ENCODE assay signal across 24 mouse cellular contexts in genomic region chr13:33028550-33028949, GRCm38 (mm10). TPM values are rescaled to one million over a fixed set of nuclear protein-coding genes. Genes with fewer than 3 reads are reported as not detected.
DNase-seq lines count a peak whose midpoint lies in the region; ATAC-seq lines count a peak whose summit lies in the region.
"Had no signal": no experiment of that assay in that cellular context is flagged by ENCODE, and none has a peak within 500 bp of the region (broad histone marks: within the 10 kb centered on the region; RNA-seq: fewer than 3 reads in every experiment).

No protein-coding gene starts in this region.

- H3K36me3 ChIP-seq in kidney, embryonic 15.5 days = no peaks in the 10 kb centered on the region
- H3K36me3 ChIP-seq: hindbrain, embryonic 10.5 days; neural tube, embryonic 13.5 days had no signal

- 64% methylated on average over 2 of the region's 2 CpGs for WGBS in kidney, embryonic 15.5 days

- ATAC-seq in erythroblast, adult 5-6 weeks (replicated peaks; ENCODE audit: low FRiP score, poor library complexity, severe bottlenecking) = 0 out of 2 replicates have a peak, but pooled peaks have one; percentile 24
- ATAC-seq in kidney, embryonic 15.5 days (replicated peaks; ENCODE audit: low FRiP score) = no peak
- ATAC-seq: activated CD4-positive, CD25-positive, alpha-beta regulatory T cell, adult 4 months; forebrain, postnatal 0 days had no signal

- no peaks in the 10 kb centered on the region for H3K4me1 ChIP-seq in kidney, embryonic 15.5 days
- H3K4me1 ChIP-seq: hindbrain, embryonic 10.5 days; neural tube, embryonic 13.5 days had no signal

- peak; percentile 72 for DNase-seq in adrenal gland, adult 8-10 months
- DNase-seq in adrenal gland, postnatal 10 days = no peak
- DNase-seq in ovary, adult 18-20 months (ENCODE audit: low spot score) = peak; percentile 44
- no peak for DNase-seq in ovary, postnatal 14 days (ENCODE audit: low spot score)
- DNase-seq in spleen, postnatal 4 days (ENCODE audit: low spot score in 2 of 2) = no peak
- no peak for DNase-seq in gastrocnemius, adult 8-10 months (ENCODE audit: low spot score in 2 of 2)
- DNase-seq: B cell, adult 2 months; cerebellum, adult 9-10 months; forebrain, postnatal 0 days; gastrocnemius, adult 2 months; left cerebral cortex, postnatal 4 days; lung, postnatal 10 days had no signal

- no peak overlapping the region for H3K9ac ChIP-seq in kidney, embryonic 15.5 days
- H3K9ac ChIP-seq: forebrain, postnatal 0 days; neural tube, embryonic 13.5 days had no signal

- no peaks in the 10 kb centered on the region for H3K9me3 ChIP-seq in kidney, embryonic 15.5 days (replicated peaks)
- H3K9me3 ChIP-seq: hindbrain, embryonic 10.5 days; neural tube, embryonic 13.5 days had no signal

- no peak overlapping the region for H3K4me2 ChIP-seq in kidney, embryonic 15.5 days
- H3K4me2 ChIP-seq: liver, embryonic 11.5 days; neural tube, embryonic 13.5 days had no signal

- H3K27me3 ChIP-seq in kidney, embryonic 15.5 days = no peaks in the 10 kb centered on the region
- H3K27me3 ChIP-seq: neural tube, embryonic 13.5 days had no signal

- H3K4me3 ChIP-seq in kidney, embryonic 15.5 days (replicated peaks) = no peak overlapping the region
- H3K4me3 ChIP-seq: erythroblast, embryonic 14.5 days; gastrocnemius, adult 2 months; hindbrain, embryonic 10.5 days; neural tube, embryonic 13.5 days had no signal

- no peak overlapping the region for H3K27ac ChIP-seq in kidney, embryonic 15.5 days
- H3K27ac ChIP-seq: gastrocnemius, adult 2 months; hindbrain, embryonic 10.5 days; kidney, postnatal 0 days; neural tube, embryonic 13.5 days had no signal

RNA-seq across cellular contexts. Expression of gene Serpinb9b, which starts 1.3 kb away (rescaled TPM):
- under 1 TPM in 3 of 4 experiments, not detected in 1; 0.15 to 0.41 (median 0.28) TPM for total RNA-seq in adrenal gland, adult 8-10 months (2022)
- total RNA-seq in adrenal gland, postnatal 10 days (2021) = not detected
- total RNA-seq in erythroblast, adult 5-6 weeks (2015; ENCODE audit: low replicate concordance) = 0.63 TPM in 1 of 2 replicates, not detected in the other
- total RNA-seq in erythroblast, adult 5-6 weeks (2017; ENCODE audit: low replicate concordance) = not detected in 2 replicates
- polyA plus RNA-seq in kidney, embryonic 15.5 days (2015; fragmentation: Nextera tagmentation; extraction: Ambion mirVana) = 0.14 TPM in 1 of 2 replicates, not detected in the other
- total RNA-seq in gastrocnemius, adult 8-10 months (2022) = not detected
- total RNA-seq: gastrocnemius, adult 2 months; layer of hippocampus, postnatal 14 days had no signal
- polyA plus RNA-seq: erythroblast, embryonic 14.5 days; liver, embryonic 11.5 days; small intestine, adult 2 months; stomach, embryonic 14.5 days had no signal

RNA-seq across cellular contexts. Expression of gene Serpinb9, which starts 25.5 kb away (rescaled TPM):
- total RNA-seq in adrenal gland, adult 8-10 months (2022) = 10 to 100 TPM; 16.8 to 24.1 (median 22.0) TPM
- 10 to 100 TPM; 12.9 to 16.3 TPM for total RNA-seq in adrenal gland, postnatal 10 days (2021)
- total RNA-seq in erythroblast, adult 5-6 weeks (2015; ENCODE audit: low replicate concordance) = 10.9 and 13.3 TPM in 2 replicates
- 10.1 and 11.4 TPM in 2 replicates for total RNA-seq in erythroblast, adult 5-6 weeks (2017; ENCODE audit: low replicate concordance)
- 8.8 and 9.3 TPM in 2 replicates for polyA plus RNA-seq in kidney, embryonic 15.5 days (2015; fragmentation: Nextera tagmentation; extraction: Ambion mirVana)
- 1 to 10 TPM; 1.5 to 2.5 (median 1.9) TPM for total RNA-seq in gastrocnemius, adult 8-10 months (2022)

RNA-seq across cellular contexts. Expression of gene Serpinb1b, which starts 49.8 kb away (rescaled TPM):
- under 1 TPM in 2 of 4 experiments, not detected in 2; 0.56 to 0.99 TPM for total RNA-seq in adrenal gland, adult 8-10 months (2022)
- under 1 TPM; 0.24 to 0.27 TPM for total RNA-seq in adrenal gland, postnatal 10 days (2021)
- not detected in 2 replicates for total RNA-seq in erythroblast, adult 5-6 weeks (2015; ENCODE audit: low replicate concordance)
- not detected in 2 replicates for total RNA-seq in erythroblast, adult 5-6 weeks (2017; ENCODE audit: low replicate concordance)
- not detected in 2 replicates for polyA plus RNA-seq in kidney, embryonic 15.5 days (2015; fragmentation: Nextera tagmentation; extraction: Ambion mirVana)
- total RNA-seq in gastrocnemius, adult 8-10 months (2022) = not detected
- total RNA-seq: gastrocnemius, adult 2 months; heart, adult 8-10 months had no signal
- polyA plus RNA-seq: activated CD4-positive, CD25-positive, alpha-beta regulatory T cell, adult 4 months; erythroblast, embryonic 14.5 days; kidney, postnatal 0 days; liver, embryonic 11.5 days; small intestine, adult 2 months had no signal

Comparison
In these comparisons a context has a peak if more than half of its experiments do, and no peak if none do; other contexts are left out.
1. DNase-seq: peak in adrenal gland, adult 8-10 months (single experiment) and ovary, adult 18-20 months (single experiment); none in adrenal gland, postnatal 10 days (single experiment), ovary, postnatal 14 days (single experiment), spleen, postnatal 4 days (0 of 2) and gastrocnemius, adult 8-10 months (0 of 2).